Mouse (Mus musculus): ENCODE data around the gene Snrpd2. TPM values are rescaled to one million over a fixed set of nuclear protein-coding genes. Genes with fewer than 3 reads are reported as not detected.

Gene Snrpd2
- polyA plus RNA-seq, 1 experiment, result 255 TPM

- H3K4me3 ChIP-seq (ENCODE audit: insufficient read depth, poor library complexity, severe bottlenecking), result no peak overlapping the region
- H3K36me3 ChIP-seq (ENCODE audit: control insufficient read depth, insufficient read depth), result no peaks in the 10 kb centered on the region
- H3K27me3 ChIP-seq (ENCODE audit: control insufficient read depth, insufficient read depth, insufficient read length), result no peaks in the 10 kb centered on the region
- no peak overlapping the region for H3ac ChIP-seq (ENCODE audit: control insufficient read depth, insufficient read length, low read depth)
- no peaks in the 10 kb centered on the region for H3K79me3 ChIP-seq (ENCODE audit: low read depth)
- no peaks in the 10 kb centered on the region for H3K79me2 ChIP-seq (ENCODE audit: control insufficient read depth, insufficient read depth)
- no peak for TF ChIP-seq CEBPB (IDR thresholded peaks at IDR 0.05; ENCODE audit: low read depth)
- TF ChIP-seq MAX (IDR thresholded peaks at IDR 0.05), result no peak
- no peak for TF ChIP-seq MYOG (IDR thresholded peaks at IDR 0.05; ENCODE audit: control insufficient read depth, extremely low read depth, insufficient read length)
- no peak for TF ChIP-seq USF1 (IDR thresholded peaks at IDR 0.05; ENCODE audit: low read depth)
- TF ChIP-seq CTCF (IDR thresholded peaks at IDR 0.05; ENCODE audit: control insufficient read depth, insufficient read depth, insufficient read length), result no peak
- no peak for TF ChIP-seq MYOD1 (IDR thresholded peaks at IDR 0.05; ENCODE audit: control insufficient read depth, insufficient read length, low read depth)
- no peak for TF ChIP-seq FOSL1 (IDR thresholded peaks at IDR 0.05; ENCODE audit: insufficient read depth, low read length, poor library complexity, severe bottlenecking)
Measured at GRCm38 (mm10) chr7:19184250-19184649, 34.7 kb downstream of the Snrpd2 start.

GRCm38 (mm10) chr7:19184758-19185157 is 35.2 kb downstream of the Snrpd2 start:
- H3K79me3 ChIP-seq (ENCODE audit: low read depth), result no peaks in the 10 kb centered on the region
- H3K27me3 ChIP-seq (ENCODE audit: control insufficient read depth, insufficient read depth, insufficient read length), result no peaks in the 10 kb centered on the region
- H3K79me2 ChIP-seq (ENCODE audit: control insufficient read depth, insufficient read depth), result no peaks in the 10 kb centered on the region
- no peak for TF ChIP-seq USF1 (IDR thresholded peaks at IDR 0.05; ENCODE audit: low read depth)
- TF ChIP-seq CEBPB (IDR thresholded peaks at IDR 0.05; ENCODE audit: low read depth), result no peak
- TF ChIP-seq MYOG (IDR thresholded peaks at IDR 0.05; ENCODE audit: control insufficient read depth, extremely low read depth, insufficient read length), result no peak
- TF ChIP-seq FOSL1 (IDR thresholded peaks at IDR 0.05; ENCODE audit: insufficient read depth, low read length, poor library complexity, severe bottlenecking), result no peak
- no peak for TF ChIP-seq MYOD1 (IDR thresholded peaks at IDR 0.05; ENCODE audit: control insufficient read depth, insufficient read length, low read depth)
- TF ChIP-seq CTCF (IDR thresholded peaks at IDR 0.05; ENCODE audit: control insufficient read depth, insufficient read depth, insufficient read length), result no peak
- TF ChIP-seq MAX (IDR thresholded peaks at IDR 0.05), result no peak
- H3ac ChIP-seq (ENCODE audit: control insufficient read depth, insufficient read length, low read depth), result no peak overlapping the region
- no peaks in the 10 kb centered on the region for H3K36me3 ChIP-seq (ENCODE audit: control insufficient read depth, insufficient read depth)
- H3K4me3 ChIP-seq (ENCODE audit: insufficient read depth, poor library complexity, severe bottlenecking), result no peak overlapping the region

- no peak overlapping the region for H3K4me3 ChIP-seq (ENCODE audit: insufficient read depth, poor library complexity, severe bottlenecking)
- no peaks in the 10 kb centered on the region for H3K79me3 ChIP-seq (ENCODE audit: low read depth)
- H3ac ChIP-seq (ENCODE audit: control insufficient read depth, insufficient read length, low read depth), result no peak overlapping the region
- no peaks in the 10 kb centered on the region for H3K27me3 ChIP-seq (ENCODE audit: control insufficient read depth, insufficient read depth, insufficient read length)
- TF ChIP-seq MAX (IDR thresholded peaks at IDR 0.05) (no peak), CEBPB (IDR thresholded peaks at IDR 0.05; ENCODE audit: low read depth) (no peak), CTCF (IDR thresholded peaks at IDR 0.05; ENCODE audit: control insufficient read depth, insufficient read depth, insufficient read length) (no peak), MYOD1 (IDR thresholded peaks at IDR 0.05; ENCODE audit: control insufficient read depth, insufficient read length, low read depth) (no peak), USF1 (IDR thresholded peaks at IDR 0.05; ENCODE audit: low read depth) (no peak), MYOG (IDR thresholded peaks at IDR 0.05; ENCODE audit: control insufficient read depth, extremely low read depth, insufficient read length) (no peak), FOSL1 (IDR thresholded peaks at IDR 0.05; ENCODE audit: insufficient read depth, low read length, poor library complexity, severe bottlenecking) (no peak)
- H3K36me3 ChIP-seq (ENCODE audit: control insufficient read depth, insufficient read depth), result no peaks in the 10 kb centered on the region
- H3K79me2 ChIP-seq (ENCODE audit: control insufficient read depth, insufficient read depth), result no peaks in the 10 kb centered on the region
Measured at GRCm38 (mm10) chr7:19194676-19195075, 45.2 kb downstream of the Snrpd2 start.

- Histone ChIP-seq H3K79me2 (ENCODE audit: control insufficient read depth, insufficient read depth) (no peaks in the 10 kb centered on the region), H3K27me3 (ENCODE audit: control insufficient read depth, insufficient read depth, insufficient read length) (no peaks in the 10 kb centered on the region), H3K79me3 (ENCODE audit: low read depth) (no peaks in the 10 kb centered on the region), H3K36me3 (ENCODE audit: control insufficient read depth, insufficient read depth) (no peaks in the 10 kb centered on the region), H3ac (ENCODE audit: control insufficient read depth, insufficient read length, low read depth) (no peak overlapping the region), H3K4me3 (ENCODE audit: insufficient read depth, poor library complexity, severe bottlenecking) (no peak overlapping the region)
- no peak for TF ChIP-seq CEBPB (IDR thresholded peaks at IDR 0.05; ENCODE audit: low read depth)
- peak; percentile 13 for TF ChIP-seq CTCF (IDR thresholded peaks at IDR 0.05; ENCODE audit: control insufficient read depth, insufficient read depth, insufficient read length)
Measured at GRCm38 (mm10) chr7:19196676-19197075, 47.2 kb downstream of the Snrpd2 start.

GRCm38 (mm10) chr7:19197985-19198384 is 48.5 kb downstream of the Snrpd2 start:
- no peak overlapping the region for H3K4me3 ChIP-seq (ENCODE audit: insufficient read depth, poor library complexity, severe bottlenecking)
- no peak overlapping the region for H3ac ChIP-seq (ENCODE audit: control insufficient read depth, insufficient read length, low read depth)
- no peaks in the 10 kb centered on the region for H3K79me3 ChIP-seq (ENCODE audit: low read depth)
- no peaks in the 10 kb centered on the region for H3K79me2 ChIP-seq (ENCODE audit: control insufficient read depth, insufficient read depth)
- no peaks in the 10 kb centered on the region for H3K36me3 ChIP-seq (ENCODE audit: control insufficient read depth, insufficient read depth)
- no peaks in the 10 kb centered on the region for H3K27me3 ChIP-seq (ENCODE audit: control insufficient read depth, insufficient read depth, insufficient read length)
- no peak for TF ChIP-seq MYOG (IDR thresholded peaks at IDR 0.05; ENCODE audit: control insufficient read depth, extremely low read depth, insufficient read length)

GRCm38 (mm10) chr7:19201660-19202059 is 52.1 kb downstream of the Snrpd2 start:
- no peaks in the 10 kb centered on the region for H3K79me3 ChIP-seq (ENCODE audit: low read depth)
- no peak overlapping the region for H3ac ChIP-seq (ENCODE audit: control insufficient read depth, insufficient read length, low read depth)
- TF ChIP-seq MYOD1 (IDR thresholded peaks at IDR 0.05; ENCODE audit: control insufficient read depth, insufficient read length, low read depth) (no peak), CEBPB (IDR thresholded peaks at IDR 0.05; ENCODE audit: low read depth) (no peak), MAX (IDR thresholded peaks at IDR 0.05) (no peak), CTCF (IDR thresholded peaks at IDR 0.05; ENCODE audit: control insufficient read depth, insufficient read depth, insufficient read length) (no peak), FOSL1 (IDR thresholded peaks at IDR 0.05; ENCODE audit: insufficient read depth, low read length, poor library complexity, severe bottlenecking) (no peak), USF1 (IDR thresholded peaks at IDR 0.05; ENCODE audit: low read depth) (no peak), MYOG (IDR thresholded peaks at IDR 0.05; ENCODE audit: control insufficient read depth, extremely low read depth, insufficient read length) (no peak)
- H3K36me3 ChIP-seq (ENCODE audit: control insufficient read depth, insufficient read depth), result no peaks in the 10 kb centered on the region
- no peaks in the 10 kb centered on the region for H3K27me3 ChIP-seq (ENCODE audit: control insufficient read depth, insufficient read depth, insufficient read length)
- no peaks in the 10 kb centered on the region for H3K79me2 ChIP-seq (ENCODE audit: control insufficient read depth, insufficient read depth)
- H3K4me3 ChIP-seq (ENCODE audit: insufficient read depth, poor library complexity, severe bottlenecking), result no peak overlapping the region
